In the genomic region with DNA sequence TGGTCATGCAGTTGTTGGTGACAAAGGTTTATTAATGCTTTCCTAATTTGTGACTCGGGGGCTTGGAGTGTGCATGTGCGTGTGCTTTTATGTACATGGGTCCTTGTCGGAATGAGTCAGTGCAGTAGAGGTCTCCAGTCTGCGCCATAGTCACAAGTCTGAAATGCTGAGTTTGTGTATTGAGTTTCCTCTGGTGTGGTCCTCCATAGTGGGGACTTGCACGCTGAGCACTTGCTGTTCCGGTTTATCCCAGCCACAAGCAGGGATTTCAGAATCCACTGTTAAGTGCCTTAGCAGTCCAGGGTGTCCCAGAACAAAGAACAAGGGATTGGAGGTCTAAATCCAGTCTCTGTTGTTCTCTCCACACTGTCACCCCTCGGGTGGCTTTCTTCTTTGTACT, we compare ENCODE assay signal across 18 mouse cellular contexts. TPM values are rescaled to one million over a fixed set of nuclear protein-coding genes. Genes with fewer than 3 reads are reported as not detected.
A peak's percentile ranks its signal among the peaks of the same experiment; 100 is the strongest.
DNase-seq lines count a peak whose midpoint lies in the region; ATAC-seq and TF ChIP-seq lines count a peak whose summit lies in the region.
"Had no signal": no experiment of that assay in that cellular context is flagged by ENCODE, and none has a peak within 500 bp of the region (broad histone marks: within the 10 kb centered on the region; RNA-seq: fewer than 3 reads in every experiment).

No protein-coding gene starts in this region.

- intact Hi-C loops in heart, postnatal 36 days (cut with DNase I), result no loop called here

- TF ChIP-seq POLR2A in kidney, adult 2 months (IDR thresholded peaks at IDR 0.05; ENCODE audit: low read depth, low read length), result no peak

- H3K9ac ChIP-seq in lung, embryonic 16.5 days (ENCODE audit: low read length), result no peak overlapping the region
- no peak overlapping the region for H3K9ac ChIP-seq in hindbrain, embryonic 12.5 days
- H3K9ac ChIP-seq: embryonic facial prominence, embryonic 12.5 days; forebrain, embryonic 15.5 days; liver, embryonic 14.5 days had no signal

- H3K9me3 ChIP-seq in lung, embryonic 16.5 days (ENCODE audit: control insufficient read depth, low read length), result no peaks in the 10 kb centered on the region
- no peaks in the 10 kb centered on the region for H3K9me3 ChIP-seq in hindbrain, embryonic 12.5 days (replicated peaks)
- H3K9me3 ChIP-seq: embryonic facial prominence, embryonic 12.5 days; forebrain, embryonic 15.5 days had no signal

- ATAC-seq in lung, embryonic 16.5 days (ENCODE audit: low read depth), result no peak
- no peak for ATAC-seq in hindbrain, embryonic 12.5 days (ENCODE audit: low FRiP score)
- ATAC-seq in monocyte, adult 5-6 weeks (replicated peaks; ENCODE audit: insufficient number of reproducible peaks, low FRiP score, low TSS enrichment, poor library complexity, severe bottlenecking), result no peak
- ATAC-seq: forebrain, embryonic 15.5 days; hindbrain, embryonic 16.5 days had no signal

- H3K4me1 ChIP-seq in kidney, adult 2 months (ENCODE audit: control insufficient read depth, insufficient read depth, low read length), result peaks cover 20% of the 10 kb centered on the region
- H3K4me1 ChIP-seq in lung, embryonic 16.5 days (replicated peaks; ENCODE audit: control insufficient read depth, insufficient read depth, low read length), result peaks cover 7% of the 10 kb centered on the region
- H3K4me1 ChIP-seq in hindbrain, embryonic 12.5 days, result peaks cover 2% of the 10 kb centered on the region; the same call in 1 of the 2 replicates

- H3K4me2 ChIP-seq in lung, embryonic 16.5 days (ENCODE audit: low read depth, low read length), result 0 out of 2 replicates have a peak overlapping the region, but pooled peaks have one; percentile 3
- no peak overlapping the region for H3K4me2 ChIP-seq in hindbrain, embryonic 12.5 days (replicated peaks)
- H3K4me2 ChIP-seq: embryonic facial prominence, embryonic 12.5 days; forebrain, embryonic 15.5 days had no signal

- DNase-seq in heart, adult 11 months, result peak; percentile 91
- no peak for DNase-seq in heart, postnatal 36 days
- DNase-seq in kidney, adult 2 months, result no peak
- no peak for DNase-seq in kidney, postnatal 10 days
- DNase-seq in lung, postnatal 4 days, result no peak
- DNase-seq: adrenal gland, postnatal 10 days; cerebellum, adult 18-20 months; kidney, adult 11 months; lung, postnatal 10 days; thymus, postnatal 25 days had no signal

- peak overlapping the region; percentile 44 for H3K4me3 ChIP-seq in kidney, adult 2 months (ENCODE audit: insufficient read depth, low read depth, low read length)
- H3K4me3 ChIP-seq in lung, embryonic 16.5 days (ENCODE audit: low read length), result no peak overlapping the region
- no peak overlapping the region for H3K4me3 ChIP-seq in hindbrain, embryonic 12.5 days
- H3K4me3 ChIP-seq: embryonic facial prominence, embryonic 12.5 days; forebrain, embryonic 15.5 days had no signal

- 22% methylated on average over 7 of the region's 7 CpGs for WGBS in kidney, adult 2 months
- WGBS in lung, embryonic 16.5 days, result 57% methylated on average over 7 of the region's 7 CpGs
- 66% methylated on average over 7 of the region's 7 CpGs for WGBS in hindbrain, embryonic 12.5 days

- H3K36me3 ChIP-seq in kidney, adult 2 months (ENCODE audit: control insufficient read depth, insufficient read depth, low read length), result no peaks in the 10 kb centered on the region
- H3K36me3 ChIP-seq in lung, embryonic 16.5 days (ENCODE audit: control insufficient read depth, insufficient read depth, low read length), result no peaks in the 10 kb centered on the region
- H3K36me3 ChIP-seq in hindbrain, embryonic 12.5 days, result no peaks in the 10 kb centered on the region
- H3K36me3 ChIP-seq: embryonic facial prominence, embryonic 12.5 days; forebrain, embryonic 15.5 days had no signal

- H3K27me3 ChIP-seq in kidney, adult 2 months (replicated peaks; ENCODE audit: control insufficient read depth, insufficient read depth, low read length), result no peaks in the 10 kb centered on the region
- H3K27me3 ChIP-seq in lung, embryonic 16.5 days (ENCODE audit: control insufficient read depth, insufficient read depth, low read depth, low read length), result no peaks in the 10 kb centered on the region; the same call in 1 of the 2 replicates
- peaks cover 54% of the 10 kb centered on the region for H3K27me3 ChIP-seq in hindbrain, embryonic 12.5 days
- H3K27me3 ChIP-seq: forebrain, embryonic 15.5 days had no signal

- H3K27ac ChIP-seq in kidney, adult 2 months (ENCODE audit: insufficient read depth, low read depth, low read length), result peak overlapping the region; percentile 95
- H3K27ac ChIP-seq in lung, embryonic 16.5 days (ENCODE audit: low read length), result peak overlapping the region; percentile 47; the same call in 1 of the 2 replicates
- no peak overlapping the region; the same call in 1 of the 2 replicates for H3K27ac ChIP-seq in hindbrain, embryonic 12.5 days
- H3K27ac ChIP-seq: embryonic facial prominence, embryonic 12.5 days; forebrain, embryonic 15.5 days; liver, embryonic 14.5 days; stomach, postnatal 0 days had no signal

- no peak for TF ChIP-seq CTCF in kidney, adult 2 months (conservative IDR thresholded peaks at IDR 0.05; ENCODE audit: insufficient read depth, insufficient read length, low read depth, low read length)

RNA-seq across cellular contexts. Expression of gene Stard8, which starts 42.3 kb away (rescaled TPM):
- total RNA-seq in heart, postnatal 36 days (2021), result 10 to 100 TPM; 31.6 to 32.2 TPM
- 62.0 and 82.9 TPM in 2 replicates for polyA plus RNA-seq in kidney, adult 2 months (2012; rRNA removed)
- polyA plus RNA-seq in lung, embryonic 16.5 days (2015; fragmentation: Nextera tagmentation; extraction: Ambion mirVana), result 18.5 and 19.2 TPM in 2 replicates
- 21.0 and 22.1 TPM in 2 replicates for polyA plus RNA-seq in hindbrain, embryonic 12.5 days (2016; fragmentation: Nextera tagmentation; extraction: Ambion mirVana)
- total RNA-seq in monocyte, adult 5-6 weeks (2017), result 5.9 to 8.0 TPM (median 7.1 TPM) in 3 replicates
